Mouse (Mus musculus): ENCODE measurements around the gene Fbxw2.

- no peak for TF ChIP-seq CTCF (IDR thresholded peaks at IDR 0.05; ENCODE audit: low read depth, low read length)
- TF ChIP-seq POLR2A (IDR thresholded peaks at IDR 0.05; ENCODE audit: insufficient read depth, low read length) = no peak
- no peak for TF ChIP-seq EP300 (IDR thresholded peaks at IDR 0.05; ENCODE audit: insufficient read depth, low read depth, low read length)
Observed at GRCm38 (mm10) chr2:34803746-34804145, 22.4 kb downstream of the Fbxw2 start.
